Mouse (Mus musculus): ENCODE measurements at regions not wholly inside any gene's neighbourhood (a gene's known extent, or its start where the extent isn't known, plus 50 kb on each side); places are given as distances from the start of the nearest gene placed in this dataset.
"Not testable (repeated sequence)": the region's sequence is repeated elsewhere in the genome, so short reads cannot be mapped to it uniquely, and the experiment has no call there.

GRCm38 (mm10) chr9:43505856-43506255 is 195.2 kb downstream of the Trim29 start:
- WGBS: 21% methylated on average over 4 of the region's 4 CpGs
- no peak for DNase-seq (ENCODE audit: low read depth, low spot score)

- WGBS: 31% methylated on average over 6 of the region's 6 CpGs
- no peak for DNase-seq (ENCODE audit: low read depth, low spot score)
Observed at GRCm38 (mm10) chr9:43506276-43506675, 195.6 kb downstream of the Trim29 start.

- DNase-seq (ENCODE audit: low read depth, low spot score): no peak
- WGBS: 63% methylated on average over 6 of the region's 6 CpGs
Observed at GRCm38 (mm10) chr9:43512806-43513205, 202.2 kb downstream of the Trim29 start.

GRCm38 (mm10) chr9:43514731-43515458 is 204.2 kb downstream of the Trim29 start:
- DNase-seq (ENCODE audit: low read depth, low spot score): no peak
- 73% methylated on average over 16 of the region's 16 CpGs for WGBS

GRCm38 (mm10) chr9:43520931-43521330 is 210.3 kb downstream of the Trim29 start:
- WGBS: 90% methylated on average over 3 of the region's 3 CpGs
- no peak for DNase-seq (ENCODE audit: low read depth, low spot score)

- WGBS: 67% methylated on average over 4 of the region's 4 CpGs
- DNase-seq (ENCODE audit: low read depth, low spot score): no peak
Observed at GRCm38 (mm10) chr9:43524947-43525565, 214.4 kb downstream of the Trim29 start.

- DNase-seq (ENCODE audit: low read depth, low spot score): no peak
- WGBS: 57% methylated on average over 2 of the region's 2 CpGs
Observed at GRCm38 (mm10) chr9:43532187-43532586, 211.6 kb upstream of the Nectin1 start.

- no peak for DNase-seq (ENCODE audit: low read depth, low spot score)
- 83% methylated on average over 7 of the region's 7 CpGs for WGBS
Observed at GRCm38 (mm10) chr9:43535967-43536366, 207.8 kb upstream of the Nectin1 start.

- no peak for DNase-seq (ENCODE audit: low read depth, low spot score)
- 85% methylated on average over 11 of the region's 11 CpGs for WGBS
Observed at GRCm38 (mm10) chr9:43537121-43537520, 206.7 kb upstream of the Nectin1 start.

- WGBS: 66% methylated on average over 3 of the region's 3 CpGs
- DNase-seq (ENCODE audit: low read depth, low spot score): no peak
Observed at GRCm38 (mm10) chr9:43540131-43540530, 203.7 kb upstream of the Nectin1 start.

- WGBS: 75% methylated on average over 8 of the region's 8 CpGs
- DNase-seq (ENCODE audit: low read depth, low spot score): no peak
Observed at GRCm38 (mm10) chr9:43541234-43541633, 202.6 kb upstream of the Nectin1 start.

- DNase-seq (ENCODE audit: low read depth, low spot score): no peak
- WGBS: 81% methylated on average over 9 of the region's 9 CpGs
Observed at GRCm38 (mm10) chr9:43542077-43542654, 201.6 kb upstream of the Nectin1 start.

GRCm38 (mm10) chr9:43545081-43545565 is 198.7 kb upstream of the Nectin1 start:
- DNase-seq (ENCODE audit: low read depth, low spot score): no peak
- 28% methylated on average over 15 of the region's 15 CpGs for WGBS

- DNase-seq (ENCODE audit: low read depth, low spot score): no peak
- WGBS: 49% methylated on average over 4 of the region's 4 CpGs
Observed at GRCm38 (mm10) chr9:43548883-43549282, 194.9 kb upstream of the Nectin1 start.

GRCm38 (mm10) chr9:43549293-43549692 is 194.5 kb upstream of the Nectin1 start:
- 51% methylated on average over 7 of the region's 7 CpGs for WGBS

GRCm38 (mm10) chr9:43552758-43553157 is 191.0 kb upstream of the Nectin1 start:
- 78% methylated on average over 1 of the region's 1 CpGs for WGBS
- not testable (repeated sequence) for DNase-seq (ENCODE audit: low read depth, low spot score)

More at GRCm38 (mm10) chr9:43549293-43549692, 194.5 kb upstream of the Nectin1 start:
- DNase-seq (ENCODE audit: low read depth, low spot score): no peak

- DNase-seq (ENCODE audit: low read depth, low spot score): no peak
- WGBS: 78% methylated on average over 6 of the region's 6 CpGs
Observed at GRCm38 (mm10) chr9:43562016-43562415, 181.8 kb upstream of the Nectin1 start.

GRCm38 (mm10) chr9:43564239-43564906 is 179.4 kb upstream of the Nectin1 start:
- no peak for DNase-seq (ENCODE audit: low read depth, low spot score)
- WGBS: 87% methylated on average over 22 of the region's 22 CpGs

- 32% methylated on average over 4 of the region's 4 CpGs for WGBS
- DNase-seq (ENCODE audit: low read depth, low spot score): no peak
Observed at GRCm38 (mm10) chr9:43568851-43569250, 174.9 kb upstream of the Nectin1 start.

- DNase-seq (ENCODE audit: low read depth, low spot score): no peak
Observed at GRCm38 (mm10) chr9:43571086-43571485, 172.7 kb upstream of the Nectin1 start.

More at GRCm38 (mm10) chr9:43571086-43571485, 172.7 kb upstream of the Nectin1 start:
- WGBS: 74% methylated on average over 6 of the region's 6 CpGs
